Mouse (Mus musculus) central nervous system, embryonic 11.5 days (tissue): ENCODE results near the gene Evi5l. TPM values are rescaled to one million over a fixed set of nuclear protein-coding genes. Genes with fewer than 3 reads are reported as not detected.

Experiments used
- polyA plus RNA-seq: library from polyadenylated mRNA; depleted of rRNA; stranded (reverse); fragments of >200 nt; gene quantifications from 2 replicates; pipeline ENCODE4 v1.2.3, GENCODE M21; 2012; rRNA removed

Evi5l gene
- polyA plus RNA-seq = 34.2 and 35.4 TPM in 2 replicates

GRCm38 (mm10) chr8:4165852-4166751, at the start of gene Evi5l:
Gene Evi5l, plus strand, starts transcription at chr8:4166567.

GRCm38 (mm10) chr8:4133798-4134197, 32.6 kb upstream of the Evi5l start, which contains the start of gene Cd209g:
Gene Cd209g, plus strand, starts transcription at chr8:4134098.

GRCm38 (mm10) chr8:4216791-4217621, 50.6 kb downstream of the Evi5l start, which contains the start of gene Prr36:
Gene Prr36, minus strand, starts transcription at chr8:4217459.

GRCm38 (mm10) chr8:4226739-4227347, 60.5 kb downstream of the Evi5l start, which contains the start of gene Lrrc8e:
Gene Lrrc8e, plus strand, starts transcription at chr8:4226827.

GRCm38 (mm10) chr8:4238434-4239192, 72.2 kb downstream of the Evi5l start, which contains the start of the genes Map2k7 and Gm49320:
Gene Map2k7, plus strand, starts transcription at chr8:4238740.
Gene Gm49320, plus strand, starts transcription at chr8:4238865.

GRCm38 (mm10) chr8:4247951-4248540, 81.7 kb downstream of the Evi5l start, which contains the start of gene Tgfbr3l:
Gene Tgfbr3l, plus strand, starts transcription at chr8:4248214.

GRCm38 (mm10) chr8:4252934-4253841, 86.8 kb downstream of the Evi5l start, which contains the start of gene Snapc2:
Gene Snapc2, plus strand, starts transcription at chr8:4253080.

GRCm38 (mm10) chr8:4259125-4259804, 92.9 kb downstream of the Evi5l start, which contains the start of gene Ctxn1:
Gene Ctxn1, minus strand, starts transcription at chr8:4259274.

Other genes starting within 250 kb of the Evi5l start
- not detected in 2 replicates for gene Cd209b, start 239.7 kb upstream of the Evi5l start, polyA plus RNA-seq
- 0.12 and 0.19 TPM in 2 replicates for gene Cd209c, start 211.8 kb upstream of the Evi5l start, polyA plus RNA-seq
- not detected in 2 replicates for gene Cd209f, start 60.7 kb upstream of the Evi5l start, polyA plus RNA-seq
- not detected in 2 replicates for gene Cd209g, start 32.5 kb upstream of the Evi5l start, polyA plus RNA-seq
- gene Prr36, start 50.9 kb downstream of the Evi5l start, polyA plus RNA-seq = 22.9 and 31.1 TPM in 2 replicates
- 0.05 and 0.06 TPM in 2 replicates for gene Lrrc8e, start 60.3 kb downstream of the Evi5l start, polyA plus RNA-seq
- gene Map2k7, start 72.2 kb downstream of the Evi5l start, polyA plus RNA-seq = 58.2 and 61.0 TPM in 2 replicates
- 2.7 and 6.0 TPM in 2 replicates for gene Gm49320, start 72.3 kb downstream of the Evi5l start, polyA plus RNA-seq
- 25.9 and 32.2 TPM in 2 replicates for gene Tgfbr3l, start 81.6 kb downstream of the Evi5l start, polyA plus RNA-seq
- 47.8 and 71.6 TPM in 2 replicates for gene Snapc2, start 86.5 kb downstream of the Evi5l start, polyA plus RNA-seq
- gene Ctxn1, start 92.7 kb downstream of the Evi5l start, polyA plus RNA-seq = 153 and 192 TPM in 2 replicates
- 89.5 and 95.6 TPM in 2 replicates for gene Timm44, start 109.3 kb downstream of the Evi5l start, polyA plus RNA-seq
- 15.2 and 19.8 TPM in 2 replicates for gene Ccl25, start 158.6 kb downstream of the Evi5l start, polyA plus RNA-seq
- gene Elavl1, start 158.8 kb downstream of the Evi5l start, polyA plus RNA-seq = 61.1 and 104 TPM in 2 replicates